Mouse (Mus musculus): ENCODE data around the gene Camk2n1.

The Camk2n1 gene

GRCm38 (mm10) chr4:138505171-138505870 is 51.2 kb downstream of the Camk2n1 start:
- intact Hi-C loops (cut with DNase I): loop anchor here (5.0 kb wide), 1 partner anchor 197 kb away; no protein-coding TSS in a partner anchor

DNA sequence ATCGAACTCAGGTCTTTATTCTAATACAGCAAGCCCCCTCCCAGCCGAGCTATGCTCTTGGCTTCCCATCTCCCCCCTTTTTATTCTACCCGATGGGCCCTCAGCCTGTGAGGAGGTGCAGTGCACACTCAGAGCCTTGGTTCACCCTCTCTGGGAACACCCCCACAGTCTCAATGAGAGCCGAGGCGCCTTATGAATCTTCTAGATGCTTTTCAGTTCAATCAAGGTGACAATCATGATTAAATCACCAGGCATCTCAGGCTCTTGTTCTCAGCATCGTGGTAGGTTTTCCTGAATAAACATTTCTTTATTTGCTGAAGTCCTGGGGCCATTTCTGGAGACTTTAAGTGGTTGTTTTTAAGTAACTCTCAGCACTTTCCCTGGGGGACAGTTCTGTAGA is 53.8 kb downstream of the Camk2n1 start:
- intact Hi-C loops (cut with DNase I): loop anchor here (5.0 kb wide), 1 partner anchor 194 kb away; no protein-coding TSS in a partner anchor
